In genomic region chr11:33872716-33873048, GRCm38 (mm10) we compare ENCODE assay signal across 11 mouse cellular contexts.
DNase-seq lines count a peak whose midpoint lies in the region; ATAC-seq and TF ChIP-seq lines count a peak whose summit lies in the region.
"Had no signal": no experiment of that assay in that cellular context is flagged by ENCODE, and none has a peak within 500 bp of the region (broad histone marks: within the 10 kb centered on the region; RNA-seq: fewer than 3 reads in every experiment).

No protein-coding gene starts in this region.

- DNase-seq in forebrain, embryonic 14.5 days (ENCODE audit: low spot score), result no peak
- DNase-seq in kidney, adult 9 months, result no peak
- no peak for DNase-seq in MEL (ENCODE audit: low read depth, low spot score)
- DNase-seq in midbrain, embryonic 14.5 days, result no peak
- DNase-seq in cerebellum, postnatal 14 days, result no peak
- DNase-seq: B cell, adult 2 months; gastrocnemius, postnatal 36 days; thymus, adult 2 months had no signal

- H3K4me2 ChIP-seq in forebrain, embryonic 14.5 days (ENCODE audit: low read length), result no peak overlapping the region
- H3K4me2 ChIP-seq in forebrain, embryonic 15.5 days (replicated peaks), result no peak overlapping the region
- H3K4me2 ChIP-seq in kidney, embryonic 15.5 days, result no peak overlapping the region
- H3K4me2 ChIP-seq in liver, embryonic 12.5 days, result peak overlapping the region; percentile 33
- no peak overlapping the region for H3K4me2 ChIP-seq in midbrain, embryonic 14.5 days (ENCODE audit: low read length)

- H3K36me3 ChIP-seq in forebrain, embryonic 14.5 days (ENCODE audit: control insufficient read depth, insufficient read depth, low read length), result no peaks in the 10 kb centered on the region
- no peaks in the 10 kb centered on the region for H3K36me3 ChIP-seq in forebrain, embryonic 15.5 days
- H3K36me3 ChIP-seq in kidney, embryonic 15.5 days, result no peaks in the 10 kb centered on the region
- H3K36me3 ChIP-seq in MEL (ENCODE audit: control insufficient read depth in 1 of 2, insufficient read depth in 2 of 2, low read length in 2 of 2), result peaks cover 0 to 29% of the 10 kb centered on the region in 2 experiments; a peak in 2 of 4 replicates
- no peaks in the 10 kb centered on the region for H3K36me3 ChIP-seq in liver, embryonic 12.5 days
- H3K36me3 ChIP-seq in midbrain, embryonic 14.5 days (ENCODE audit: control insufficient read depth, insufficient read depth, low read length), result no peaks in the 10 kb centered on the region

- no peak overlapping the region for H3K4me3 ChIP-seq in forebrain, embryonic 14.5 days (ENCODE audit: low read depth, low read length)
- H3K4me3 ChIP-seq in forebrain, embryonic 15.5 days, result no peak overlapping the region
- no peak overlapping the region for H3K4me3 ChIP-seq in kidney, embryonic 15.5 days (replicated peaks)
- peak overlapping the region; percentile 41 to 52 for H3K4me3 ChIP-seq in MEL (ENCODE audit: control insufficient read depth in 1 of 2, insufficient read depth in 1 of 2, low read depth in 2 of 2, low read length in 2 of 2)
- H3K4me3 ChIP-seq in liver, embryonic 12.5 days, result no peak overlapping the region
- H3K4me3 ChIP-seq in midbrain, embryonic 14.5 days (replicated peaks; ENCODE audit: low read depth, low read length), result no peak overlapping the region

- no peak overlapping the region for H3K9ac ChIP-seq in forebrain, embryonic 14.5 days (ENCODE audit: low read length)
- no peak overlapping the region for H3K9ac ChIP-seq in forebrain, embryonic 15.5 days (replicated peaks)
- no peak overlapping the region for H3K9ac ChIP-seq in kidney, embryonic 15.5 days
- peak overlapping the region; percentile 59 for H3K9ac ChIP-seq in MEL (ENCODE audit: control insufficient read depth, low read depth, low read length, poor library complexity, severe bottlenecking)
- H3K9ac ChIP-seq in liver, embryonic 12.5 days, result no peak overlapping the region
- no peak overlapping the region for H3K9ac ChIP-seq in midbrain, embryonic 14.5 days (replicated peaks; ENCODE audit: low read length)

- no peaks in the 10 kb centered on the region for H3K79me2 ChIP-seq in MEL (ENCODE audit: control insufficient read depth, insufficient read depth, low read length, poor library complexity)

- WGBS in forebrain, embryonic 14.5 days, result 81% methylated on average over 2 of the region's 2 CpGs
- 77% methylated on average over 2 of the region's 2 CpGs for WGBS in forebrain, embryonic 15.5 days
- 63% methylated on average over 2 of the region's 2 CpGs for WGBS in kidney, embryonic 15.5 days
- 54% methylated on average over 2 of the region's 2 CpGs for WGBS in liver, embryonic 12.5 days (ENCODE audit: insufficient replicate concordance)
- WGBS in midbrain, embryonic 14.5 days, result 70% methylated on average over 2 of the region's 2 CpGs

- no peak for TF ChIP-seq POLR2A in MEL (IDR thresholded peaks at IDR 0.05; ENCODE audit: control insufficient read depth in 1 of 2, insufficient read depth in 1 of 2, low read depth in 1 of 2, low read length in 2 of 2, poor library complexity in 1 of 2)

- 0 out of 2 replicates have a peak, but pooled peaks have one; percentile 32 for ATAC-seq in forebrain, embryonic 14.5 days
- ATAC-seq in forebrain, embryonic 15.5 days (replicated peaks), result no peak
- peak; percentile 29; the same call in 1 of the 2 replicates for ATAC-seq in kidney, embryonic 15.5 days (replicated peaks; ENCODE audit: low FRiP score)
- ATAC-seq in liver, embryonic 12.5 days, result no peak
- no peak for ATAC-seq in midbrain, embryonic 14.5 days (ENCODE audit: low FRiP score, low TSS enrichment)

- no peak for TF ChIP-seq EP300 in MEL (IDR thresholded peaks at IDR 0.05; ENCODE audit: low read depth in 1 of 2, low read length in 2 of 2)

- H3K9me3 ChIP-seq in forebrain, embryonic 14.5 days (replicated peaks; ENCODE audit: control insufficient read depth, low read length), result no peaks in the 10 kb centered on the region
- H3K9me3 ChIP-seq in forebrain, embryonic 15.5 days, result no peaks in the 10 kb centered on the region
- no peaks in the 10 kb centered on the region for H3K9me3 ChIP-seq in kidney, embryonic 15.5 days (replicated peaks)
- no peaks in the 10 kb centered on the region for H3K9me3 ChIP-seq in MEL (replicated peaks; ENCODE audit: insufficient read depth, low read length)
- H3K9me3 ChIP-seq in liver, embryonic 12.5 days (replicated peaks), result no peaks in the 10 kb centered on the region
- H3K9me3 ChIP-seq in midbrain, embryonic 14.5 days (ENCODE audit: control insufficient read depth, low read length), result no peaks in the 10 kb centered on the region

- no peaks in the 10 kb centered on the region for H3K27me3 ChIP-seq in forebrain, embryonic 14.5 days (replicated peaks; ENCODE audit: control insufficient read depth, insufficient read depth, low read length)
- no peaks in the 10 kb centered on the region for H3K27me3 ChIP-seq in forebrain, embryonic 15.5 days
- H3K27me3 ChIP-seq in kidney, embryonic 15.5 days, result no peaks in the 10 kb centered on the region
- no peaks in the 10 kb centered on the region for H3K27me3 ChIP-seq in MEL (ENCODE audit: control insufficient read depth in 1 of 2, insufficient read depth in 2 of 2, low read length in 2 of 2)
- 0 out of 2 replicates have a peak, but pooled peaks cover 4% of the 10 kb centered on the region for H3K27me3 ChIP-seq in liver, embryonic 12.5 days (replicated peaks)
- H3K27me3 ChIP-seq in midbrain, embryonic 14.5 days (ENCODE audit: control insufficient read depth, insufficient read depth, low read length), result no peaks in the 10 kb centered on the region

- H3K27ac ChIP-seq in forebrain, embryonic 14.5 days (ENCODE audit: low read depth, low read length), result no peak overlapping the region
- H3K27ac ChIP-seq in forebrain, embryonic 15.5 days (replicated peaks), result no peak overlapping the region
- peak overlapping the region; percentile 48; the same call in 1 of the 2 replicates for H3K27ac ChIP-seq in kidney, embryonic 15.5 days
- H3K27ac ChIP-seq in MEL (ENCODE audit: control insufficient read depth, low read depth, low read length), result peak overlapping the region; percentile 90
- peak overlapping the region; percentile 25; the same call in 1 of the 2 replicates for H3K27ac ChIP-seq in liver, embryonic 12.5 days
- H3K27ac ChIP-seq in midbrain, embryonic 14.5 days (replicated peaks; ENCODE audit: low read depth, low read length), result no peak overlapping the region

- no peak for TF ChIP-seq RAD21 in MEL (IDR thresholded peaks at IDR 0.05; ENCODE audit: low read depth, low read length)

- no peak for TF ChIP-seq CTCF in MEL (IDR thresholded peaks at IDR 0.05 in 2 of 3, conservative IDR thresholded peaks at IDR 0.05 in 1 of 3; ENCODE audit: control insufficient read depth in 1 of 3, insufficient read depth in 1 of 3, low read depth in 2 of 3, low read length in 3 of 3, poor library complexity in 1 of 3, severe bottlenecking in 1 of 3)

- H3K4me1 ChIP-seq in forebrain, embryonic 14.5 days (ENCODE audit: control insufficient read depth, insufficient read depth, low read length), result peaks cover 5% of the 10 kb centered on the region
- H3K4me1 ChIP-seq in forebrain, embryonic 15.5 days, result peaks cover 10% of the 10 kb centered on the region; the same call in 1 of the 2 replicates
- peaks cover 16% of the 10 kb centered on the region for H3K4me1 ChIP-seq in kidney, embryonic 15.5 days
- peaks cover 26 to 34% of the 10 kb centered on the region in 2 experiments for H3K4me1 ChIP-seq in MEL (ENCODE audit: control insufficient read depth in 1 of 2, insufficient read depth in 2 of 2, low read length in 2 of 2)
- peaks cover 28% of the 10 kb centered on the region for H3K4me1 ChIP-seq in liver, embryonic 12.5 days
- H3K4me1 ChIP-seq in midbrain, embryonic 14.5 days (ENCODE audit: control insufficient read depth, insufficient read depth, low read length), result no peaks in the 10 kb centered on the region

TF ChIP-seq in MEL, 35 proteins besides CTCF, POLR2A, EP300 and RAD21:
- peak; percentile 90; the same call in 1 of the 2 replicates for TF ChIP-seq CHD1 (IDR thresholded peaks at IDR 0.05; ENCODE audit: low read depth, low read length)
- TF ChIP-seq GABPA (IDR thresholded peaks at IDR 0.05; ENCODE audit: low read depth, low read length), result no peak
- TF ChIP-seq ELF1 (IDR thresholded peaks at IDR 0.05; ENCODE audit: low read depth, low read length), result no peak
- 0 out of 2 replicates have a peak, but pooled peaks have one; percentile 26 for TF ChIP-seq TCF12 (IDR thresholded peaks at IDR 0.05; ENCODE audit: low read depth, low read length)
- no peak for TF ChIP-seq MAX (IDR thresholded peaks at IDR 0.05; ENCODE audit: low read length)
- no peak; the same call in none of the 2 replicates for TF ChIP-seq NELFE (IDR thresholded peaks at IDR 0.05; ENCODE audit: low read depth, low read length)

Comparison
In these comparisons a context has a peak if more than half of its experiments do, and no peak if none do; other contexts are left out.
1. ATAC-seq: peak in forebrain, embryonic 14.5 days (single experiment) and kidney, embryonic 15.5 days (single experiment); none in forebrain, embryonic 15.5 days (single experiment), liver, embryonic 12.5 days (single experiment) and midbrain, embryonic 14.5 days (single experiment).
2. H3K27ac ChIP-seq: peak in kidney, embryonic 15.5 days (single experiment), MEL (single experiment) and liver, embryonic 12.5 days (single experiment); none in forebrain, embryonic 14.5 days (single experiment), forebrain, embryonic 15.5 days (single experiment) and midbrain, embryonic 14.5 days (single experiment).
3. H3K4me3 ChIP-seq: peak in MEL (2 of 2); none in forebrain, embryonic 14.5 days (single experiment), forebrain, embryonic 15.5 days (single experiment), kidney, embryonic 15.5 days (single experiment), liver, embryonic 12.5 days (single experiment) and midbrain, embryonic 14.5 days (single experiment).